Mouse (Mus musculus): ENCODE data around the gene Cypt15.
"Not testable (repeated sequence)": the region's sequence is repeated elsewhere in the genome, so short reads cannot be mapped to it uniquely, and the experiment has no call there.

Gene Cypt15

GRCm38 (mm10) chrX:39345967-39346366 lies at the start of gene Cypt15:
TSS of gene Cypt15 (plus strand) at chrX:39346267.
- DNase-seq (ENCODE audit: low spot score): not testable (repeated sequence)

- DNase-seq (ENCODE audit: low spot score): no peak
These were observed 24.9 kb downstream of the Cypt15 start for GRCm38 (mm10) chrX:39370932-39371331.

- DNase-seq (ENCODE audit: low spot score): no peak
These were observed 32.8 kb downstream of the Cypt15 start for GRCm38 (mm10) chrX:39378830-39379229.

GRCm38 (mm10) chrX:39383806-39384205 lies 37.7 kb downstream of the Cypt15 start:
- DNase-seq (ENCODE audit: low spot score): no peak

Data from urinary bladder, postnatal 10 days (tissue).